In genomic region chr6:35395726-35396125, GRCm38 (mm10) we compare ENCODE assay signal across 23 mouse cellular contexts.
"Had no signal": no experiment of that assay in that cellular context is flagged by ENCODE, and none has a peak within 500 bp of the region (broad histone marks: within the 10 kb centered on the region; RNA-seq: fewer than 3 reads in every experiment).

No protein-coding gene starts in this region.

- H3K4me3 ChIP-seq: heart, embryonic 10.5 days; heart, embryonic 13.5 days; heart, embryonic 15.5 days; hindbrain, embryonic 13.5 days; hindbrain, embryonic 15.5 days; layer of hippocampus, adult 2 months; limb, embryonic 13.5 days; limb, embryonic 15.5 days; liver, embryonic 12.5 days had no signal

- ATAC-seq: hindbrain, postnatal 0 days; intestine, embryonic 16.5 days; liver, embryonic 12.5 days had no signal

- H3K9me3 ChIP-seq: heart, embryonic 10.5 days; heart, embryonic 13.5 days; heart, embryonic 15.5 days; hindbrain, embryonic 13.5 days; hindbrain, embryonic 15.5 days; limb, embryonic 15.5 days had no signal

- H3K36me3 ChIP-seq: heart, embryonic 10.5 days; heart, embryonic 13.5 days; heart, embryonic 15.5 days; hindbrain, embryonic 13.5 days; hindbrain, embryonic 15.5 days; limb, embryonic 13.5 days; limb, embryonic 15.5 days; liver, embryonic 12.5 days had no signal

- H3K27me3 ChIP-seq: heart, embryonic 13.5 days; heart, embryonic 15.5 days; hindbrain, embryonic 13.5 days; hindbrain, embryonic 15.5 days; limb, embryonic 13.5 days; limb, embryonic 15.5 days; liver, embryonic 12.5 days had no signal

- H3K27ac ChIP-seq: heart, embryonic 10.5 days; heart, embryonic 13.5 days; heart, embryonic 15.5 days; hindbrain, embryonic 13.5 days; hindbrain, embryonic 15.5 days; hindbrain, postnatal 0 days; layer of hippocampus, adult 2 months; limb, embryonic 13.5 days; limb, embryonic 15.5 days; liver, embryonic 12.5 days; liver, embryonic 14.5 days had no signal

- H3K4me1 ChIP-seq: heart, embryonic 10.5 days; heart, embryonic 13.5 days; heart, embryonic 15.5 days; hindbrain, embryonic 13.5 days; hindbrain, embryonic 15.5 days; limb, embryonic 13.5 days; limb, embryonic 15.5 days; liver, embryonic 12.5 days had no signal

- H3K4me2 ChIP-seq: heart, embryonic 13.5 days; heart, embryonic 15.5 days; hindbrain, embryonic 13.5 days; hindbrain, embryonic 15.5 days; limb, embryonic 13.5 days; limb, embryonic 15.5 days; liver, embryonic 12.5 days had no signal

- H3K9ac ChIP-seq: heart, embryonic 13.5 days; heart, embryonic 15.5 days; hindbrain, embryonic 13.5 days; hindbrain, embryonic 15.5 days; limb, embryonic 13.5 days; limb, embryonic 15.5 days; liver, embryonic 12.5 days; liver, embryonic 14.5 days had no signal

- DNase-seq: gastrocnemius, postnatal 14 days; gastrocnemius, postnatal 36 days; heart, adult 18-20 months; heart, postnatal 14 days; heart, postnatal 36 days; kidney, adult 11 months; kidney, adult 8-10 months; kidney, postnatal 10 days; kidney, postnatal 25 days; kidney, postnatal 4 days; left cerebral cortex, postnatal 4 days had no signal
